Mouse (Mus musculus) olfactory bulb, adult 2 months (tissue): ENCODE measurements around the gene Gm10220.

Experiments
- CTCF ChIP-seq: fragments of 200-500 bp; IDR thresholded peaks from 2 replicates; pipeline ENCODE4 v1.5.1; 2012; ENCODE audit warnings: low read depth, mild to moderate bottlenecking, low read length, moderate library complexity; ENCODE audit not compliant: insufficient read depth
- POLR2A ChIP-seq: fragments of 200-500 bp; IDR thresholded peaks from 2 replicates; pipeline ENCODE4 v1.6.1; 2012; ENCODE audit warnings: mild to moderate bottlenecking, low read depth, low read length, moderate library complexity; ENCODE audit not compliant: insufficient read depth

- TF ChIP-seq CTCF: no peak
- no peak for TF ChIP-seq POLR2A
Measured at GRCm38 (mm10) chr5:26070716-26071115, 50.5 kb downstream of the Gm10220 start.
